Mouse (Mus musculus): ENCODE data around the gene Cd3e.
A peak's percentile ranks its signal among the peaks of the same experiment; 100 is the strongest.

Cd3e gene

GRCm38 (mm10) chr9:45015841-45016240, 6.4 kb upstream of the Cd3e start:
- no peak for DNase-seq

GRCm38 (mm10) chr9:45014879-45015278, 5.5 kb upstream of the Cd3e start:
- DNase-seq = no peak

GRCm38 (mm10) chr9:45011291-45011690, 1.9 kb upstream of the Cd3e start:
- DNase-seq = no peak

GRCm38 (mm10) chr9:45010461-45010860, 1.0 kb upstream of the Cd3e start:
- no peak for DNase-seq

GRCm38 (mm10) chr9:45008342-45008741, 1.1 kb downstream of the Cd3e start:
- DNase-seq = no peak

- DNase-seq = no peak
Observed at GRCm38 (mm10) chr9:45007404-45007803, 2.0 kb downstream of the Cd3e start.

GRCm38 (mm10) chr9:45000249-45000648, 9.2 kb downstream of the Cd3e start:
- DNase-seq = no peak

GRCm38 (mm10) chr9:44999776-45000175, 9.7 kb downstream of the Cd3e start:
- DNase-seq = no peak

- no peak for DNase-seq
Observed at GRCm38 (mm10) chr9:44999171-44999570, 10.3 kb downstream of the Cd3e start.

GRCm38 (mm10) chr9:44998138-44998537, 11.3 kb downstream of the Cd3e start:
- no peak for DNase-seq

- DNase-seq = no peak
Observed at GRCm38 (mm10) chr9:44996590-44996989, 12.8 kb downstream of the Cd3e start.

GRCm38 (mm10) chr9:44994962-44995361, 14.5 kb downstream of the Cd3e start:
- no peak for DNase-seq

- no peak for DNase-seq
Observed at GRCm38 (mm10) chr9:44993268-44993667, 16.2 kb downstream of the Cd3e start.

GRCm38 (mm10) chr9:44992271-44992670, 17.2 kb downstream of the Cd3e start:
- no peak for DNase-seq

GRCm38 (mm10) chr9:44991821-44992220, 17.6 kb downstream of the Cd3e start:
- no peak for DNase-seq

- DNase-seq = no peak
Observed at GRCm38 (mm10) chr9:44986976-44987375, 22.5 kb downstream of the Cd3e start.

- peak; percentile 51 for DNase-seq
Observed at GRCm38 (mm10) chr9:44986242-44986781, 23.1 kb downstream of the Cd3e start.

- DNase-seq = no peak
Observed at GRCm38 (mm10) chr9:44985721-44986161, 23.7 kb downstream of the Cd3e start.

- DNase-seq = no peak
Observed at GRCm38 (mm10) chr9:44983001-44983400, 26.4 kb downstream of the Cd3e start.

GRCm38 (mm10) chr9:44982531-44982930, 26.9 kb downstream of the Cd3e start:
- DNase-seq = no peak

- no peak for DNase-seq
Observed at GRCm38 (mm10) chr9:44982081-44982480, 27.3 kb downstream of the Cd3e start.

GRCm38 (mm10) chr9:44981676-44982075, 27.8 kb downstream of the Cd3e start, which contains the start of gene Cd3d:
Cd3d (plus strand) TSS chr9:44981786.
- no peak for DNase-seq

GRCm38 (mm10) chr9:44981104-44981503, 28.3 kb downstream of the Cd3e start:
- DNase-seq = no peak

GRCm38 (mm10) chr9:44980242-44980641, 29.2 kb downstream of the Cd3e start, which contains the start of gene Cd3g:
Cd3g (minus strand) TSS chr9:44980431.
- DNase-seq = peak; percentile 43

- no peak for DNase-seq
Observed at GRCm38 (mm10) chr9:44979806-44980205, 29.6 kb downstream of the Cd3e start.

Measured in liver (tissue).